Mouse (Mus musculus) olfactory bulb, adult 2 months (tissue): Measurements from ENCODE around the gene Dpp4. TPM values are rescaled to one million over a fixed set of nuclear protein-coding genes. Genes with fewer than 3 reads are reported as not detected.

Source experiments
- H3K27ac ChIP-seq: fragments of 200-500 bp; 2 replicates; pipeline ENCODE4 v1.5.1; 2012; ENCODE audit warnings: low read depth, low read length; ENCODE audit not compliant: insufficient read depth
- H3K4me1 ChIP-seq: fragments of 200-500 bp; 2 replicates; pipeline ENCODE4 v1.6.1; 2012; ENCODE audit warnings: low read length; ENCODE audit not compliant: control insufficient read depth, insufficient read depth
- H3K4me3 ChIP-seq: fragments of 200-500 bp; 2 replicates; pipeline ENCODE4 v1.5.1; 2012; ENCODE audit warnings: mild to moderate bottlenecking, low read depth, low read length, moderate library complexity; ENCODE audit not compliant: insufficient read depth
- CTCF ChIP-seq: fragments of 200-500 bp; IDR thresholded peaks from 2 replicates; pipeline ENCODE4 v1.5.1; 2012; ENCODE audit warnings: low read depth, mild to moderate bottlenecking, low read length, moderate library complexity; ENCODE audit not compliant: insufficient read depth
- POLR2A ChIP-seq: fragments of 200-500 bp; IDR thresholded peaks from 2 replicates; pipeline ENCODE4 v1.6.1; 2012; ENCODE audit warnings: mild to moderate bottlenecking, low read depth, low read length, moderate library complexity; ENCODE audit not compliant: insufficient read depth
- WGBS: fragments of 180-500 bp; shearing (Covaris S2); methylation state at CpG from one replicate; pipeline ENCODE4 v1.1.7; 2018; 5-methylcytosine and 5-hydroxymethylcytosine counted together
- polyA plus RNA-seq: library from polyadenylated mRNA; stranded (reverse); fragments of >200 nt; gene quantifications from 2 replicates; pipeline ENCODE4 v1.2.4, GENCODE M21; 2012; ENCODE audit warnings: low replicate concordance; ENCODE audit not compliant: missing spikeins, insufficient read depth, insufficient read length

Gene Dpp4
- polyA plus RNA-seq, 1 experiment, result not detected

DNA sequence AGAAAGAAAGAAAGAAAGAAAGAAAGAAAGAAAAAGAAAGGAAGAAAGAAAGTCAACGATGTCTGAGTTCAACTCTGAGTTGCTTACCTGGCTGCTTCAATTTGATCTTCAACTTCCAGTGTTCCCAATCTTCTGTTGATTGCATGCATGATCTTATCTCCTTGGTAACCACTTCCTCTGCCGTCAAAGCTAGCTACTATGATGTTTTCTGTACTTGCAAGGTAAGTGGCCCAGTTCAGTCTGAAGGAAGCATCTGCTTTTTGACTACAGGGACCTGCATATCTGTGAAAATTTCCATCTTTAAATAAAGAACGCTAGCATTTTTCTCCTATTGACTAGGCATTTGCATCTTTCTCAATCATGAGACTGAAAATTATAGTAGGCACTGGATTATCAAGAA is 60.0 kb downstream of the Dpp4 start:
- no peaks in the 10 kb centered on the region for H3K4me1 ChIP-seq
- no peak overlapping the region for H3K4me3 ChIP-seq
- WGBS, result 81% methylated on average over 3 of the region's 3 CpGs
- TF ChIP-seq POLR2A, result no peak
- TF ChIP-seq CTCF, result no peak
- no peak overlapping the region for H3K27ac ChIP-seq

DNA sequence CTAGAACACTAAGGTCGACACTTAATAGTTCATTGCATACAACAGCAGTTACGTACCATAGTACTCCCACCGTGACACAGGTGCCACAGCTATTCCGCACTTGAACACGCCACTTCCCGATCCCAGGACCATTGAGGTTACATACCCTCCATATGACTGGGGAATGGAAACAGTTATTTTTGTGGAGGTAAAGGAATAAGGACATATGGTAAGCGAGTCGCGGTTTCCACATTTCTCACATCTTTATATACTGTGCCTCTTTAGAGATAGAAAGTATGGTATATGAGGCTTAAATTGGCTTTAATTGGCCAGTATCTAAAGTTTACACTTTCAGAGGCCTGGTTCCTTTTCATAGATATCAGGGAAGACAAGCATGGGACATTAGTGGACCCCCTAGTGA is 64.3 kb downstream of the Dpp4 start:
- H3K4me3 ChIP-seq, result no peak overlapping the region
- no peaks in the 10 kb centered on the region for H3K4me1 ChIP-seq
- no peak overlapping the region for H3K27ac ChIP-seq
- 88% methylated on average over 9 of the region's 9 CpGs for WGBS
- TF ChIP-seq POLR2A, result no peak

DNA sequence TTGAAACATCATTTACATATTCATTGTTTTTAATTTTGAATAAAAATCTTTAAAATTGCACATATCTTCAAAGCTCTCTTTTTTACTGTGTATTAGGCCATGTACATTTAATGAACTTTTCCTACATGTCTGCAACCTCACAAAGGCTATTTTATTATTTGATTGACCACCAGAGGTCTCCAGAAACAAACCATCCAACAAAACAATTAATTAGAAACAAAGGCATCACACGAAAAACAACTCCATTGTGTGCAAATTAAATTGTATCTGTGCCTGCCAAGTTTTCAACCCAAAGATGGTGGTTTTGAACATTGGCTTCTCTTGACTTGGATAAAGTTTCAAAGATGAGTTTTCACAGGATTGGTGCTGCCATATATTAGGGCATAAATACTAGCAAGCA is 65.3 kb downstream of the Dpp4 start:
- 22% methylated on average over 1 of the region's 1 CpGs for WGBS
- peaks cover 2% of the 10 kb centered on the region; the same call in 1 of the 2 replicates for H3K4me1 ChIP-seq
- no peak overlapping the region for H3K4me3 ChIP-seq
- H3K27ac ChIP-seq, result no peak overlapping the region
- no peak for TF ChIP-seq CTCF
- TF ChIP-seq POLR2A, result no peak

DNA sequence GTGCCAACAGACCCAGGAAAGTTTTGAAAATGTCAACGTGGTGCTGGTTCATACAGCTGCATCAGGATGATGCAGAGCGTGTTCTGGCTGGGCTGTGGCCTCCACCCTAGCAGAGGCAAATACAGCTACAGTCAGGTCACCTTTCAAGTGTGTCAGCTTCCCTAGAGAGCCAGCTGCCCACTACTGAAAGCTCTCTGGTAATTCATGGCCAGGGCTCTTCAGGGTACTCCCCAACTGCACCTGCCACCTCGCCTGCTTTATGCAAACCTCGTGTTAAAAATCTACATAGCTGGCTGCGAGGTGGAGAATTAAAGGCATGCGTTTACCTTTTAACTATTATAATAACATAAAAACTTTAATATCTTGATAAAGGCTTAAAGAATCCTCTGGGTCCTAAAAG is 67.7 kb downstream of the Dpp4 start:
- peaks cover 2% of the 10 kb centered on the region; the same call in 1 of the 2 replicates for H3K4me1 ChIP-seq
- H3K27ac ChIP-seq, result no peak overlapping the region
- WGBS, result 66% methylated on average over 6 of the region's 6 CpGs
- no peak overlapping the region for H3K4me3 ChIP-seq
- TF ChIP-seq POLR2A (no peak), CTCF (no peak)

DNA sequence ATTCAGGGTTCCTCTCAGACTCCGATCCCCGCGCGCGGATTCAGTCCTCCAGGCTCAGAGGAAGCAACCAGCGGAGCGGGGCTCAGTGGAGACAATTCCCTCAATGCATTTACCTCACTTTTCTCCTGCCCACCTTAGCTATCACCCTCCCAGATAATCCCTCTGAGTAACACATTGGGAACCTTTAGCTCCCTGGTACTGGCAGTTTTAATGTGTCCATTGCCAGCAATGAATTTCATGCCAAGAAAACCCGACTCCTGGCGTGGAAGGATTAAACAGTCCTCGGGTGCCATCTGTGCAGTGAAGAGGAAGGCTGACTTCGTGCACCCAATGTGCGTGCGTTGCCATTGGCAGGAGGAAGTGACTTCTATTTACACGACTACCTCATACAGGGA is 70.3 kb downstream of the Dpp4 start:
- 7% methylated on average over 14 of the region's 14 CpGs for WGBS
- Histone ChIP-seq H3K4me3 (0 out of 2 replicates have a peak overlapping the region, but pooled peaks have one; percentile 2), H3K4me1 (peaks cover 2% of the 10 kb centered on the region; the same call in 1 of the 2 replicates), H3K27ac (no peak overlapping the region)
- TF ChIP-seq POLR2A (no peak), CTCF (no peak)

DNA sequence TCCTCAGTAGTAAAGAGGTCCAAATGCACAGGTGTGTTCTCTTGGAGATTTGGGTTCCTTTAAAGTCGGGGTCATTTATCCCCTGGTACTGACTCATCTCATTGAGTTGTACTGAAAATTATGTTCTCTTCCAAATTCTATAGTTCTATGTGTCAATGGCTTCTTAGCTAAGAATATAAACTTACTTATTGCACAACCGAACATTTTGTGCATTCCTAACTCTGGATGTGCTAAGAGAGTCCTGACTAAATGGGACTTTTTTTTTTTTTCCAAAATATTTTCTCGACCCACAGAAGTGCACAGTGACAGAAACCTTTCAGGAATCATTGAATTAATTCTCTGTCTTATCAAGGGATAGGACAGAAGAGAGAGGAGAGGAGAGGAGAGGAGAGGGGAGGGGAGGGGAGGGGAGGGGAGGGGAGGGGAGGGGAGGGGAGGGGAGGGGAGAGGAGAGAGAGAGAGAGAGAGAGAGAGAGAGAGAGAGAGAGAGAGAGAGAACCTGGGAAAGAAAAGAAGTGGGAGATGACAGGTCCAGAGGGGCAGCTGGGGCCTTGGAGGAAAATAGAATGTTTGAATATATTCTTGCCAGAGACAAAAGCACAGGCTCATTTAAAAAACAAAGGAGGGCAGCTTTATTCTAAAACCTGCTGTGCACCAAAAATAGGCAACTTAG is 70.8 kb downstream of the Dpp4 start:
- H3K27ac ChIP-seq, result no peak overlapping the region
- TF ChIP-seq CTCF, result no peak
- no peak for TF ChIP-seq POLR2A
- H3K4me3 ChIP-seq, result 0 out of 2 replicates have a peak overlapping the region, but pooled peaks have one; percentile 2
- 61% methylated on average over 3 of the region's 3 CpGs for WGBS
- H3K4me1 ChIP-seq, result peaks cover 2% of the 10 kb centered on the region; the same call in 1 of the 2 replicates

DNA sequence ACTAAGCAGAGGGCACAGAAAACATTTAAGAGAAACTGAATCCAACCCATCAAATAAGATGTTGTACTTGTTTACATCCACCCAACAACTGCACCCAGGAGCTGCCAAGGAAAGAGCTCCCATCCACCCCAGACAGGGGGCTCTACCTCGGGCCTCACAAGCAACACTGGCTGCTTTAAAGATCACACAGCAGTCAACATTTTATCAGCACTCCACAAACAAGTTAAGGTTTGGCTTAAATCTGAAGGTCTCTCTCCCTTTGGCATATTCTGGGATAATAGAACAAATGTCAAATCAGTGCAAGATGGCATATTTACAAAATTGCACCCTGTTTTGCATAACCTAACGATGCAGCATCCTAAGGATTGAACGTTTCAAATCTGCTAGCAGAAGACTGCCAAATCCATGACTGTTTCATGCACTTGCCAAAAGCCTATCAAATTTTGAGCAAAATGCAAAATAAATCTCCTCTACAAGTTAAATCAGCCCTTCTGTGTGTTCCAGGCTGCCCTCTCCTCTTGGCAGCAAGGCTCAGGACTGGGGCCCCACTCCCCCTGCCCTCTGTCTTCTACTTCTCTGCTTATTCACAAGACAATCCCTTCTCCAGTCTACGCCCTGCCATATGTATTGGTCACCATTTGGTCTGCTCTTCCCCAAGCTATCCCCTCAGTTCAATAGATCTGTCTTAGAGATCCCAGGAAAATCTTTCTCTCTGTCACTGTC is 72.6 kb downstream of the Dpp4 start:
- WGBS, result 45% methylated on average over 4 of the region's 4 CpGs
- no peak for TF ChIP-seq POLR2A
- TF ChIP-seq CTCF, result no peak
- no peak overlapping the region for H3K27ac ChIP-seq
- no peak overlapping the region for H3K4me3 ChIP-seq
- peaks cover 4% of the 10 kb centered on the region; the same call in 1 of the 2 replicates for H3K4me1 ChIP-seq

DNA sequence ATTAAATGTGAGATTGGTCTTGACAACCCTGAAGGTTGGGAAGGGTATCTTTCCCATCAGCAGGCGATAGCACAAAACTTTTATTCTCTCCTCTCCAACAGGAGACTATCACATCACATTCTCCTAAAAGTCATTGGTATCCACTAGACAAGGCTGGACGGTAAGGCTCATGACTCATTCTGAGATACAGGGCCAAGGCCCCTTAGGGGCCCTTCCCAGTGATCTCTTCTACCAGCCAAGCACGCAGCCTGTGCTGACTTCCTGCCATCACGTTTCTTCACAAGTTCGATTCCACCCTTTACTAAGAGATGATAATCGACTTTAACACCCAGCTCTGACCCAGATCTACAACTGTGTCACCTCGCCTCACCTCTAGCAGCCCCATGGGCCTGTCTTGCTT is 74.9 kb downstream of the Dpp4 start:
- TF ChIP-seq CTCF (no peak), POLR2A (no peak)
- peaks cover 4% of the 10 kb centered on the region; the same call in 1 of the 2 replicates for H3K4me1 ChIP-seq
- H3K4me3 ChIP-seq, result no peak overlapping the region
- WGBS, result 93% methylated on average over 7 of the region's 7 CpGs
- H3K27ac ChIP-seq, result no peak overlapping the region

DNA sequence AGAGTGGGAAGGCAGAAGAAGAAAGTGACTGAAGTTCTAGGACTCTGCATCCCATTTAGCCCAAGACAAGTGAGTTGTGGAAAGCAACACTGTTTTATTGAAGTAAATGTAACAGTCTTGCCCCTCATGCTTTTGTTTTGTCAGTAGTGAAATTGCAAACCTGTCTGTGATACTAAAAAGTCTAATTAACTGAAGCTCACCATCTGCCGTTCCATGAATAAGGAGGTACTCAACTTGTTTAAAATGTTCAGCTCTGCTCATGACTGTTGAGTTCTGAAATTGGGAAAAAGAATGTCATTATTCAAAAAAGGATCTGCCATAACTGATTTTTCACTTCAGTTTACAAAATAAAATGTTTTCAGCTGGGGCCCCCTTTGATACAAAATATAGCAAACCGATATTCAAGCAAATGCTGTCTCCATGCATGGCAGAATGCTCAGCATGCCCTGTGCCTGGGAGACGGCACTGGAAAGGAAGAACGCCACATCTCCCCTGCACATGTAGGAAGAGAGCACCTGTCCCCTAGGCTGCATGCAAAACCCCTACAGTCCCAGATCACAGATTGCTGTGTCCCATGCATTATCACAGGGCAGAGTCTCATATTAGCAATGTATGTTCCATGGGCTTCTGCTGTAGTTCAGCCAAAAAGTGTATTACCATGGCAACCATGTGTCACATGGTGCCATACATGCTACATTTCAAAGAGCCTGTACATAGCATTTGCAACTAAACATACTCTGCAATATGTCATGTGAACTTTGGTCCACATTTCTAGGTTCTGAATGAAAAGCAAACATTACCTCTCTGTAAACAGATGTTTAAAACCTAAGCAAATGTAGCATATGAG is 77.4 kb downstream of the Dpp4 start:
- no peak overlapping the region for H3K4me3 ChIP-seq
- WGBS, result 69% methylated on average over 4 of the region's 4 CpGs
- peaks cover 2% of the 10 kb centered on the region; the same call in 1 of the 2 replicates for H3K4me1 ChIP-seq
- no peak overlapping the region for H3K27ac ChIP-seq
- no peak for TF ChIP-seq POLR2A

DNA sequence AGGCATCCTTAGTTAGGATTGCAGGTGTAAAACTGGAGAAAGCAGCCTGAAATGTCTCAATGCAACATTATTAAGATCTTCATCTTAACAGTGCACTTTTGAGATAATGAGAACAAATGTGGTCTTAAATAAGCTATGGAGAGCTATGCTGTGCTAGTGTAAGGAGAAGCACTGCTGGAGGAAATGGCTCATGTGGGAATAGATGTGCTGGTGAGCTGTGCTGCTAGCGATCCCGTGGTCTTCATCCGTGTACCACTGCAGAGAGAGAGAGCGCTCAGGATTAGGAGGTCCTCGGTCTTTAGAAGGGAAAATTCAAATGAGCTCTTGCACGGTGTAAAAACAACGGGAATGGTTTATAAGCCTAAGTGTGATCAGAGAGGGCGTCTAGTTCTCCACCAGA is 79.6 kb downstream of the Dpp4 start:
- no peak overlapping the region for H3K4me3 ChIP-seq
- peaks cover 2% of the 10 kb centered on the region; the same call in 1 of the 2 replicates for H3K4me1 ChIP-seq
- 65% methylated on average over 8 of the region's 8 CpGs for WGBS
- TF ChIP-seq CTCF (no peak), POLR2A (no peak)
- no peak overlapping the region for H3K27ac ChIP-seq
